Mouse (Mus musculus): ENCODE results near the gene Bmp3. TPM values are rescaled to one million over a fixed set of nuclear protein-coding genes. Genes with fewer than 3 reads are reported as not detected.

Bmp3 gene
- total RNA-seq (2014; fragmentation: Nextera tagmentation) (not detected in 2 replicates), total RNA-seq (2017) (not detected in 2 replicates)

DNA sequence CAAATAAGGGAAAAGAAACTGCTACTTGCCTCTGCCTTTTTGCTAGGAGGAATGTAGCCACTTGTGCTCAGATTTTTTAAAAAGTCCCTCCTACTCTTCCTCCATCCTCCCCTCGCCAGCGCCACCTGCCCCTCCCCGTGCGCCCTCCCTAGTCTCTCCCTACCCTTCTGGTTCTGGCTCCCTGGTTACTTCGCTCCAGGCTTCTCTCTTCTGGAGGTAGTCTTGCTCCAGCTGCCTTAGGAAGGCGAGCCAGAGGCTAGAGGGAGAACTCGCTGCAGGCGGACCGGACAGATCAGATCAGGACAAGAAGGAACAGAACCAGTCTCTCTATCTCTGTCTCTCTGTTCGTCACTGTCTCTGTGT is at the start of gene Bmp3:
Gene Bmp3 (plus strand): TSS at position 152 of the 363 bp plus-strand sequence.
- no peak for ATAC-seq (replicated peaks; ENCODE audit: low FRiP score, low TSS enrichment, poor library complexity, severe bottlenecking)

DNA sequence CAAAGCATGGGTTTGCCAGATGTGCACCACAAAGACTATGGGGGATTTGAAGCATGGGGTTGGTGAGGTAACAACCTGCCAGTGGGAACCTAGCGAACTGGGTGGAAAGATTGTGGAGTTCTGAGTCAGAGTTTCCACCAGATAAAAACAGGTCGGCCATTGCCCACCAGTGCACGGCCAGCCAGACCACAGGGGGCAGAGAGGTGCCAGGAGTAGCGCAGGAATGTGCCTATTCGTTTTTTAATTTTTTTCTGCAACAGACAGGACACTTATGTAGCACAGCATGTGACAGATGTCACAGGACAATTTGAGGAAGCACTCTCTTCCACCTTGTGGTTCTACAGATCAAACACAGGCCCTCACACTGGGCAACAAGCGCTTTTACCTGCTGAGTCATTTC is 49.5 kb upstream of the Bmp3 start:
- ATAC-seq (replicated peaks; ENCODE audit: low FRiP score, low TSS enrichment, poor library complexity, severe bottlenecking): no peak

DNA sequence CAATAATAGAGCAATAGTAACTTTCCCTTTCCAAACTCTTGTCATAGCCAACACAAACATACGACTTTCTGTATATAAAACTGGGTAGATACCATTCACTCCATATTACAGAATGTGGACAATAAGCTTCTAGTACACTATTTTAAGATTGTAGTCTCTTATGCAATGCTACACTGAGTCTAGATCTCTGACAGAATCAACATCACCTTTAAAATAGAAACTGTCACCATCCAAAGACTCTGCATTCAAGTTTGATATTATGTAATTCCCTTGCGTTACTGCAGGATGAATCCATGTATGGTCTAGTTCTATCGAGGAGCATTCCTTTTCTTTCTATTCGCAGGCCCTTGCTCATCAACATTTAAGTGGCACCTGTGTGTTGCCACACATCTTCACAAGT is 47.7 kb upstream of the Bmp3 start:
- ATAC-seq (replicated peaks; ENCODE audit: low FRiP score, low TSS enrichment, poor library complexity, severe bottlenecking): no peak

DNA sequence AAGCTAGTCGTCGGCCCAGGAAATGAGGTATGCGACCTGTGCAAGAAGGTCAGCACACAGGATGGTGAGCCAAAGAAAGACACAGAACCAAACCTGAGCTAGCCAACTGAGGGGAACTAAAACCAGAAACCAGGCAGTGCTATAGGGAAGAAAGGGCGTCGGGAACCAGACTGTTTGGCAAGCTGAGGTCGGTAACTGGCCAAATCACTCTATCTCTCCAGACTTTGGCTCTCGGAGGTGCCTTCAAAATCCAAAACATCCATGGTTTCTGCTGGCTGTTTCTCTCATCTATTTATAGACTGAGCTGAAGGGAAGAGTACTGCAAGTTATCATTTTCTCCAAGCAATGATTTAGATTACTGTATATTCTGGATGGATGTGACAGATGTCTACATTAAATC is 47.2 kb upstream of the Bmp3 start:
- ATAC-seq (replicated peaks; ENCODE audit: low FRiP score, low TSS enrichment, poor library complexity, severe bottlenecking): no peak

DNA sequence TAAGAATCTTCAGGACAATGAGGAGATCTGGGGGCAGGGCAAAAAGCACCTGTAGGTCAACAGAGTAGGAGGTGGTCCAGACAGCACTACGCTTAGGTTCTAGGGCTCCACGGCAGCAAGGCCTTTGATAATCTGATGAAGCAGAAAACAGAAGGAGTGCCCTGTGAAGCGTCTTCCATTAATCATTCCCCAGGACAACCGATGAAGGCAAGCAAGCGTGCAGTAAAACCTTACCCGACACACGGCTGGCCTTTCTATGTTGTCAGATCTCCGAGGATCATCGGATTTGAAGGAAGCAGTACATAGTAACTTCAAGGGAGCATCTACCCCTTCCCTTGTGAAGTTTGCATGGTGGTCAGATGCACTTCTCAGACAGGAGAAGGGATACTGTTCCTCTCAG is 46.3 kb upstream of the Bmp3 start:
- ATAC-seq (replicated peaks; ENCODE audit: low FRiP score, low TSS enrichment, poor library complexity, severe bottlenecking): no peak

DNA sequence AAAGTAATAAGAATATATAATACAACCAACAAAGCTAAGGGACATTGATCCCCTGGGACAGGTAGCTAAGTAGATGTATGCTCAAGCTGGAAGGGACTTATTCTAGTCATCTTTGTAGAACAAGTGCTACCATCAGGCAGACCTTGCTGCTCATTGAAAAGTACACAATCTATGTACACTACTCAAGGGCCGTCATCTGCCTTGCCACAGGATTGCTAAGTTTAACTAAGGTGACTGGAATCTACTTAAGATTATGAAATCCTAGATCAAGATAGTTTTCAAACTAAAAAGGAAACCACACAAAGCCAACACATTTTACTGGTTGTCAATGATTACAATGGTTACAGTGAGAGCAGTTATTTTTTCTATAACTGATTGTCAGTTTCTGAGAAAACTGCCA is 41.8 kb upstream of the Bmp3 start:
- no peak for ATAC-seq (replicated peaks; ENCODE audit: low FRiP score, low TSS enrichment, poor library complexity, severe bottlenecking)

DNA sequence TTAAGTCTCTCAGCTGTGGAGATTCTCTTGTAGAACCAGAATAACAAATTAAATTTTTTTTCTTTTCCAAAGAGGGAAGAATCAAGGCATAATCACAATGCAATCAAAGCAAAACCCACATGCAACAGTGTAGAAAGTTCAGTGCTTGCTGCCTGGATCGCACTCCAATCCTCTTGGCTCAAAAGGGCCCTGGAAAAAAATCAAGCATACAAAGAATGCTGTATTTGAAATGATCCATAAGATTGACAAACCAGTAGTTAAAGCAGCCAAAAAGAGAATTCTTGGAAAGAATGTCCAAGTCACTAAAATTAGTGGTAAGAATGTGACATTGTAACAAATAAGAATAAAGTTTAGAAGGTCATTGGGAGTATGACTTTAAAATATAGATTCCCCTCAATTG is 38.9 kb upstream of the Bmp3 start:
- no peak for ATAC-seq (replicated peaks; ENCODE audit: low FRiP score, low TSS enrichment, poor library complexity, severe bottlenecking)

DNA sequence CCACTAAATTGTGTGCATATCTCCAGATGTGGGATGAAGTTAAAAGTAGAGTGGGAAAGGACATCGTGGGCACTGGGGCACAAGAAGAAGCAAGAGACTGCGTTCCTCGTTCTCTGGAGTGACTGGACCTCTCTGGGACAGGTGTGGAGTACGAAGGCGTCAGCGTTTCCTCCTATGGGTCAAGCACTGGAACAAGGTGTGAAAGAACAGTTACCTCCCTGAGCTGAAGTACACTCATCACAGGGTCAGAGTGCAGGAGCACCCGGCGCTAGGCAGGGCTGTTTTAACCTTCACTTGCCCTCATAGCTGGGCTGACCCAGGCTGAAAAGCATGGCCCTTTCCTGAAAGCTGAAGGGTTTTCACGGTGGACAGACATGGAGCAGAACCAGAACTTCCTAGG is 20.5 kb upstream of the Bmp3 start:
- ATAC-seq (replicated peaks; ENCODE audit: low FRiP score, low TSS enrichment, poor library complexity, severe bottlenecking): no peak

DNA sequence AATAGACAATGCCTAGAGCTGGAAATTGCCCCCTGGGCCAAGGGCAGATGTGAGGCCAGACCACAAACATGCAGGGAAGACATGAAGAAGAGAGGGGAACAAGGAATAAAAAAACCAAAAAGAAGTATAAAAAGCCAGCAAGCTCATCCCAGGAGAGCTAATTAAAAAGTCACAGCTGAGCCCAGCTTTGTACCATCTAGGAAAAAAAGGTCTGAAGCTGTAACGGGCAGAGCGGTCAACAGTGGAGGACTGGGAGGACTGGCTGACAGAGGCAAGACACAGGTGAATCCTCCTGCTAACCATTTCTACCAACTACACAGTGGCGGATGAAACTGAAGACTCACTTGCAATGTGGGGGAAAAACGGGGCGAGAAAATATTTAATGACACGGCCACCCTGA is 19.9 kb upstream of the Bmp3 start:
- ATAC-seq (replicated peaks; ENCODE audit: low FRiP score, low TSS enrichment, poor library complexity, severe bottlenecking): no peak

DNA sequence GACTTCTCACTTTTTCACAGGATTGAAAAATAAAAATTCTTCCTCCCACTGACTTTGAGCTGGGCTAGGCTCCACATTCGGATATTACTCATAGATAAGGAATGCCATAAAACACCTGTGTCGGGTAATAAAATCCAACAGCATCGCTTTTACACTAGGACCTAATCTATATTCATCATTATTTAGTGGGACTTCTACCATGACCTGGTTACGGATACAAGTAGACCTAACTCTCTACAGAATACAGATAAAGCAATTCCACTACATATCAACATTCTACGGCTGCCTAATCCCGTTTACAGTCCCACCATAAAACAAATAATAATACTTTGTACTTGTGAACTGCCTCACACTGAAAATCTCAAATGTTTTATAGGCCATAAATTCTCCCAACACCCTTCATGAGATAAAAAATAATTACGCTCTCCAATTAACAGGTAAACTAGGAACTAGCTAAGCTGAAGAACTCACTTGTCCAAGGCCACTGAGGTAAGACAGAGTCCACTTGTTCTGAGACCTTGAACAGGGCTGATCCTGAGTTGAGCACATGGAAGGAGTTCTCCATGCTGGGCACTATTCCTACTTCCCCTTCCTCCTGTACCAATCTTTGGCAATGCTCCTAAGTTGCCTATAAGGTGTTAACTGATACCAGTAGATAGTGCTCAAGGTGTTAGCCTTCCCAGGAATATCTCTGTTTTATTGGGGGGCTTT is 11.5 kb upstream of the Bmp3 start:
- ATAC-seq (replicated peaks; ENCODE audit: low FRiP score, low TSS enrichment, poor library complexity, severe bottlenecking): no peak

DNA sequence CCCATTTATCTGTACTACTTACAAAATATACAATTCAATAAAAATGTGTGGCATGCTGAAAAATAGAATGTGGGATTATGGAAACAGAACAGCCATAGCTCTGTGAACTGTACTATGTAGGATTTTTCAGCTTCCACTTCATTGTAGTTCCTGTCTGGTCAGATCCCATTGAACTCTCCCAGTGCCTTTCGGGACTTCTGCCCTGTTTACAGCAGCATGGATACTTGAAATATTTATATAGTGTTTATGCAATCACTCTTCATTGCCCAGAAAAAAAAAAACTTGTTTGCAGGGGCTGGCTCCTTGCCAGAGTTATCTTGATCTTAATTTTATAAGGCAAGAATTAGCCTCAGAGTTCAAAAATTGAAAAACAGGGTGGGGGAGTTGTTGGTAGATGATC is 9.6 kb upstream of the Bmp3 start:
- no peak for ATAC-seq (replicated peaks; ENCODE audit: low FRiP score, low TSS enrichment, poor library complexity, severe bottlenecking)

DNA sequence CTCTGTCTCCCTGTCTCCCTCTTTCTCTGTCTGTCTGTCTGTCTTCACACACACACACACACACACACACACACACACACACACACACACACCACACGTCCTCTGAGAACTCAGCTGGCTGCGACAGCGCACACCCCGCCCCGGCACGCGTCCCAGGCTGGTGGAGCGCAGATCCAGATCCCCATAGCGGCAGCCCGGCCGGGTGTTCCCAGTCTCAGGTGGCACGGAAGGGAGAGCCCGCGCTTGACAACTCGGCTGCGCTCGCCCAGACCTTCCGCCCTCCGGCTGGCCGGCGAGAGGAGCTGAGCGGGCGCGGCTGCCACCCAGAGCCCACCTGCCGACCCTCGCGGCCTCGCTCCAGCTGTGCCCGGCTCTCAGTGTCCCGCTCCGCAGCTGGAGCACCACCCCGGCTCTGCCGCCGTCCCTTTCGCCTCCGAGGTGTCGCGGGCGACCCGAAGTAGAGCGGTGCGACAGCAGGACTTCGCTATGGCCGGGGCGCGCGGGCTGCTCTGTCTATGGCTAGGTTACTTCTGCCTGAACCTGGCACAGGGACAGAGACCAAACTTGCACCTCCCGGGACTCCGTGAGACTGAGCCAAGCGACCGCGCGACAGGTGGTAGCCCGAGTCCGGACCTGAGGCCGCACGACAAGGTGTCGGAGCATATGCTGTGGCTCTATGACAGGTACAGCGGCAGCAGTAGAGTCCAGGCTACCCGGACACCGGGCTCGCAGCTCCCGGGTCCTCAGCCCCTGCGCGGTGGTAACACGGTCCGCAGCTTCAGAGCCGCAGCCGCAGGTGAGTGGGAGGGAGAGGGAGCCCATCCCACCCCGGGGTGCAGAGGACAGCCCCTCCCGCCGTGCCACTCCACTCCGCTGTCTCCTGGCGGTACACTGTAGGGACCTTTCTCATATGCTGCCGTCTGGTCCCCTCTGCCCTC is 681 bp downstream of the Bmp3 start:
- no peak for ATAC-seq (replicated peaks; ENCODE audit: low FRiP score, low TSS enrichment, poor library complexity, severe bottlenecking)

DNA sequence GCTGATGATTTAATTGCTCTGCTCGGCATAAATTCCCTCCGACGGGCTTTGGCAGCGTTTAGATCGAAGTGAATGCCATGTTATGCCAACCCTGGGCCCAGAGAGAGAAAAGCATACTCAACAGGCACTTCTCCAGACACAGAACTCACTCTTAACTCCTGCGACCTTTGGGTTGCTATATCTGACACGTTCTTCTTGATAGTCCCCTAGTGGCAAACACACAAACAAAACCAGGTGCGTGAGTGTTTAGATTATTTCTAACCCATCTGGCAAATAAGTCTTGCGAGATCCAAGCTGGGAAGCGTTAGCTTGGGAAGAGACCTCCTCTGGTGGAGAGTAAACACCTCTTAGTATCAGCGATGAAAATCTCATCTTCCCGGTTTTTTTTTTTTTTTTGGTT is 1.5 kb downstream of the Bmp3 start:
- ATAC-seq (replicated peaks; ENCODE audit: low FRiP score, low TSS enrichment, poor library complexity, severe bottlenecking): no peak

DNA sequence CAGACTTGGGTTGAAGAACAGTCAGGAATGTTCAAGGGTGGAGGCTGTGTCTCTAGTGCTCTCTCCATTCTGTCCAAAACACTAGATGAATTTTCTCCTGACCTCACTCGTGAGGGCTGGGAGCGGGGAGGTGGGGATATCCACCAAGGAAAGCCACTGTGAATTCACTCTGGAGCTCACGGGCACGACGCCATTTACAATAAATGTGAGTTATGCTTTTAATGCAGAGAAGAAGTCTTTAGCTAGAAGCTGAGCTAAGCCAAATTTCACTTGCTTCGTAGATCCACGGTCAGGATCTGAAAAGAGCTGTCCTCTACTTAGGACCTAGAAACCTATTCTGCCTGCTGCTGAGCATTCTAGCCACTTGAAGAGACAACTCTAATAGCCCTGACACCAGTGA is 2.1 kb downstream of the Bmp3 start:
- no peak for ATAC-seq (replicated peaks; ENCODE audit: low FRiP score, low TSS enrichment, poor library complexity, severe bottlenecking)

DNA sequence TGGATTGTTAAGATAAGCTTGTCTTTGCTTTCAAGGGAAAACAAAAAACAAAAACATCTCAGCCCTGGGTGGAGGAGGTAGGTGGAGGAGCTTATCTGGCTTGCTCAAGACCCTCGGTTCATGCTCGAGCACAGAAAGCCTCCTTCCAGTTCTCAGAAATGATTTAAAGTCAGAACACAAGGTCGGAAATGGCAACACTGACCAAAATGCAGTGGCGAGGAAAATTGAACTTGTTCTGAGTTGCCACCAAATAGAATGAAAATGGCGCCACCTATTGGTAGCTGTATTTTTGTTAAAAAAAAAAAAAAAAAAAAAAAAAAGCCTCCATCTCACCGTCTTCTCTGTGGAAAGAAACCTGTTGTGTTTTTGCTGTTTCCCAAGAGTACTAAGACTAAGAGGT is 9.7 kb downstream of the Bmp3 start:
- ATAC-seq (replicated peaks; ENCODE audit: low FRiP score, low TSS enrichment, poor library complexity, severe bottlenecking): peak; percentile 41; the same call in 1 of the 2 replicates

DNA sequence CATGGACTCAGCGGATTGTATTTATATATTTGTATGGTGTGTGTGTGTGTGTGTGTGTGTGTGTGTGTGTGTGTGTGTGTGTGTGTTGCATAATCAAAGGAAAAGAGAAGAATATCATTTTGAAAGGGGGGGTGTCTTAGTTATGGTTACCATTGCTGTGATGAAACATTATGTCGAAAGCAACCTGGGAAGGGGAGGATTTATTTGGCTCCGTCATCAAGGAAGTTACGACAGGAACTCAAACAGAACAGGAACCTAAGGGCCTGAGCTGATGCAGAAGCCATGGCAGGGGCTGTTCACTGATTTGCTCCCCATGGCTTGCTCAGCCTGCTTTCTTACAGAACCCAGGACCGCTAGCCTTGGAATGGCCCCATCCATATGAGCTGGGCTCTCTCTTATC is 10.9 kb downstream of the Bmp3 start:
- no peak for ATAC-seq (replicated peaks; ENCODE audit: low FRiP score, low TSS enrichment, poor library complexity, severe bottlenecking)

DNA sequence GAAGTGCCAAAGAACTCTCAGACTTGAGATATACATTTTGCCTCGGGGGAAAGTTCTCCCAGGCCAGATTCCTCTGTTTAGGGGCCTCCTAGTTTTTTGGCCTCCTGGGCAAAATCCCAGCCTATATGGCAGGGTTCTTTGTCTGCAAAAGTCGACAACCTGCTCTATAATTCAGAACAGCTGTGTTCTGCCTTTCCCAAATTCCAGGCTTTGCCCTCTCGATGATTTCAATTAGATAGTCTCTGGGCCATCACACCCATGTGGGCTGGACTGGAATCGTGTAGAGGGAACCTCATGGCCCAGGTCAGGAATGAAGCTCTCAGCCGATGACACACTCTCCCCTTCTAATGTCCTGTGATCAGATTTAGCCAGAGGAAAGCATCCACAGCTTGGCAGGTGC is 21.8 kb downstream of the Bmp3 start:
- ATAC-seq (replicated peaks; ENCODE audit: low FRiP score, low TSS enrichment, poor library complexity, severe bottlenecking): no peak

DNA sequence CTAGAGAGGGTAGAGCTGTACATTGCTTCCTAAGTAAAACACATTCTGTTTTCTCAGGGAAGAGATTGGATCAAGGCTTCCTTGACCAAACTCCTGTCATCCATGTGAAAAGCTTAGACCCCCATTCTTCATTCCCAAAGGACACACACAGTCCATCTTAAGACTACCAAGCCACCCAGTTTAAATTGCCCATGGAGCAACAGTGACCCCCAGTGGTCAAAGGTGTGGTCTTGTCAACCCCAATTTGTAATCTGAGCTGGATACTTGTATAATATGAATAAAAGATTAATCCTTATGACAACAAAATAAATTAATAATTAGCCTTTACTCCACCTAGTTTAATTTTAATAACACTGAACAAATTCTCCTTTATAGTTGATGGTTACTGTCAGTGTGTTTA is 24.7 kb downstream of the Bmp3 start:
- ATAC-seq (replicated peaks; ENCODE audit: low FRiP score, low TSS enrichment, poor library complexity, severe bottlenecking): no peak

DNA sequence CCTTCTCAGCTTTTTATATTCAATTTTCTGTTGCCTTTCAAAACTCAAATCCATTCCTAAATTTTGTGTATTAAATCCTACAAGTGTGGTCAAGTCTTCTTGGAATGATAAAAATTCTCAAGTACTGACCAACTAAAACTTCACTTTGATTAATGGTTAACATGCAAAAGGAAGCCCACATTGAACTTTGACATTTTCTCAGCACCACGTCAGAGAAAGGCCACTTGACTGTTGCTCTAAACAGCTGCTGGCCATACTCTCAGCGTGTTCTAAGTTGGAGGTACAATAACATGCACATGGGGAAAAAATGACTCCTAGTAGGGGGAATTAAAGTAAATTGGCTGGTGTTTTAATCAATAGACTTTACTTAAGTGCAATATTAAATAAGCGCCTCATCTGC is 27.9 kb downstream of the Bmp3 start:
- no peak for ATAC-seq (replicated peaks; ENCODE audit: low FRiP score, low TSS enrichment, poor library complexity, severe bottlenecking)

DNA sequence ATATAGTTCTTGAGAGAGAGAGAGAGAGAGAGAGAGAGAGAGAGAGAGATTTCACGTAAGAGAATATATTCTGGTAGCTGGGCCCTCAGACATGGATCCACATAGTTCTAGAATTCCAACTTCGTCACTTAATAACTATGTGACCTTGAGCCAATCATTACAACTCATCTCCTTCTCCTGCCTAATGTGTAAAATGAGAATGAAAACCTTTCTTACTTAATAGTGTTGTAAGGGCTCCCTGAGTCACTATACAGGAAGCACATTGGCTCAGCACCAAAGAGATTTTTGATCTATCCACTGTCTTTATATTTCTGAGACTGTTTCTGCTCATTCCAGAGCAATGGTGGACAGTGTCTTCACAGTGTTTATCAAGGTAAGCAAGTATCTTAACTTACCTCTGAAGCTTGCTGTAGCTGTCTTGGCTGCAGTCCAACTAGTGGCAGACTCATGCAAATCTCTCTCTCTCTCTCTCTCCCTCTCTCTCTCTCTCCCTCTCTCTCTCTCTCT is 36.4 kb downstream of the Bmp3 start:
- ATAC-seq (replicated peaks; ENCODE audit: low FRiP score, low TSS enrichment, poor library complexity, severe bottlenecking): no peak

DNA sequence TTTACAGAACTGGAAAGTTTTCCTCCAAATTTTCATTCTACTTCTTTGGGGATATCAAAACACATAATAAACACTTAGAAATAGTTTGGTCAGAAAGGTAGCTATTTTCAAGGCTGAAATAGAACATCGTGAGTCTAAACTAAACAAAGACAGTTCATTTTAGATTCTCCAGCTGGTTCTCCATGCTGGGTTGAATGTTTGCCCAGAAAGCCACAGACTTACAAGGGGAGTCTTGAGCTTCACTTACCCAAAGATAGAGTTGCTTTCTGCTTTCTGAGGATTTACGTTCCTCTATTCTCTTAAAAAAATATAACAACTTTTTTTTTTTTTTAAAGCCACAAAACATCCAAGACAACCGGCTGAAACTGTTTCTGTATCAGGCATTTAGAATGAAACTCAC is 40.1 kb downstream of the Bmp3 start:
- no peak for ATAC-seq (replicated peaks; ENCODE audit: low FRiP score, low TSS enrichment, poor library complexity, severe bottlenecking)

All from megakaryocyte-erythroid progenitor cell, adult 5-6 weeks (primary cell).